Mouse (Mus musculus): ENCODE measurements at regions not wholly inside any gene's neighbourhood (a gene's known extent, or its start where the extent isn't known, plus 50 kb on each side); places are given as distances from the start of the nearest gene placed in this dataset.
A peak's percentile ranks its signal among the peaks of the same experiment; 100 is the strongest.

GRCm38 (mm10) chr10:30946601-30947000, 104.0 kb upstream of the Hey2 start:
- DNase-seq (ENCODE audit: low read depth), result no peak

GRCm38 (mm10) chr10:30918322-30918988, 75.9 kb upstream of the Hey2 start:
- peak; percentile 5 for DNase-seq (ENCODE audit: low read depth)

GRCm38 (mm10) chr10:30893771-30894170, 51.2 kb upstream of the Hey2 start:
- DNase-seq (ENCODE audit: low read depth), result no peak
